Mouse (Mus musculus): ENCODE results near the gene Chmp2a. TPM values are rescaled to one million over a fixed set of nuclear protein-coding genes. Genes with fewer than 3 reads are reported as not detected.
A peak's percentile ranks its signal among the peaks of the same experiment; 100 is the strongest.
"Not testable (repeated sequence)": the region's sequence is repeated elsewhere in the genome, so short reads cannot be mapped to it uniquely, and the experiment has no call there.

Gene Chmp2a
- polyA plus RNA-seq (2012; rRNA removed): 116 and 142 TPM in 2 replicates

DNA sequence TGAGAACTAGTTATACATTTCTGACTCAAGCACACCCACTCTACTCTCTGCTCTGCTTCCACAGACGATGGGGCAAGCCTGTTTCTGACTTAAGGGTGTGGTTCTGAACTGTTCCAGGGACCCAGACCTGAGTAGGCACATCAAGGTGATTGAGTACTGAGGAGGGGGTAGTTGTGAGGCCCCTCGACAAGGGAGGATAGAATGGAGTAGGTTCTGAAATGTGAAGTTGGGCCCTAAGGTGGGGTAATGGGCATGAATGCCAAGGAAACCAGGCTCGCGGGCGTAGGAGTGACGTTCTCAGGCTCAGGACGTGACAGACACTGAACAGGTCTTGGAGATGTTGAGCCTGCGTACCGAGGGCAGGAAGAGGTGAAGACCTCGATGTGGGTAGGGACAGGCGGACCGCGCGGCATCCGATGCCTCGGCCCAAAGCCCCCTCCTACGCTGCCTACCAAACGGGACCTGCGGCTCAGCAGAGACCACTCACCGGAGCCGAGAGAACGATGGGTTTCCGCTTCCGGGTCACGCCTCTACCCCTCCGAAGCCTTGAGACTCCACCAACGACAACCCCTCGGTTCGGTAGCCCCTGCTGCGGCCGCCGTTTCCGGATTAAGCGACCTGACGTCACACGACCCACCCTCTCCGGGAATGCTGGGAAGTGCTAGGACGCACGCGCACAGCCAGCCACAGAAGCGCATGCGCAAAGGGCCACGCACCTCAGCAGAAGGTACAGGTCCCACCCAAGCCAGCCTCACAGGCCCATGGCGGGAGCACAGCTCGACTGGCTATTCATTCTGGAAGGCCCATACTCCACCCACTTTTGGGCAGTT, at the start of gene Chmp2a:
Chmp2a (minus strand) TSS at position 660 of the 830 bp plus-strand sequence.
- DNase-seq (ENCODE audit: low read depth): no peak

DNA sequence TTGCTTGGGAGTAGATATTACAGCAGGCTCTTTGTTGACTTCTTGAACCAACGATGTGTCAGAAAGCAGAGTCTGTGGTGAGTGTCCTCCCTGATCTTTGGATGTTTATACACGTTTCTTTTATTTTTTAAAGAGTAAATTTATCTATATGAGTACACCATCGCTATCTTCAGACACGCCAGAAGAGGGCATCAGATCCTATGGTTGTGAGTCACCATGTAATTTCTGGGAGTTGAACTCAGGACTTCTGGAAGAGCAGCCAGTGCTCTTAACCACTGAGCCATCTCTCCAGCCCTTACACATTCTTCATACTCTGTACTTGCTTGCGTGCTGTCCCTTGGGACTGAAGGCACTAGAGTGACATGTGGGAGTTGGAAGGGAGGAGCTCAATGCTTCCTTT, 37.7 kb upstream of the Chmp2a start:
- DNase-seq (ENCODE audit: low read depth): no peak

DNA sequence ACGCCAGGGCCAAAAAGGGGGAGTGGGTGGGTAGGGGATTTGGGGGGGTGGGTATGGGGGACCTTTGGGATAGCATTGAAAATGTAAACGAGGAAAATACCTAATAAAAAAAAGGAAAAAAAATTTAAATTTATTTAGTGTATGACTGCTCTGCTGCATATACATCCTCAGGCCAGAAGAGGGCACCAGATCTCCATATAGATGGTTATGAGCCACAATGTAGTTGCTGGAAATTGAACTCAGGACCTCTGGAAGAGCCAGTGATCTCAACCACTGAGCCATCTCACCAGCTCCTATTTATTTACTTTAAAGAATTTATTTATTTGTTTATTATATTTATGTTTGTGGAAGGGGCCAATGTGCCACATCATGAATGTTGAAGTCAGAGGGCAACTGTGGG, 28.8 kb upstream of the Chmp2a start:
- DNase-seq (ENCODE audit: low read depth): not testable (repeated sequence)

DNA sequence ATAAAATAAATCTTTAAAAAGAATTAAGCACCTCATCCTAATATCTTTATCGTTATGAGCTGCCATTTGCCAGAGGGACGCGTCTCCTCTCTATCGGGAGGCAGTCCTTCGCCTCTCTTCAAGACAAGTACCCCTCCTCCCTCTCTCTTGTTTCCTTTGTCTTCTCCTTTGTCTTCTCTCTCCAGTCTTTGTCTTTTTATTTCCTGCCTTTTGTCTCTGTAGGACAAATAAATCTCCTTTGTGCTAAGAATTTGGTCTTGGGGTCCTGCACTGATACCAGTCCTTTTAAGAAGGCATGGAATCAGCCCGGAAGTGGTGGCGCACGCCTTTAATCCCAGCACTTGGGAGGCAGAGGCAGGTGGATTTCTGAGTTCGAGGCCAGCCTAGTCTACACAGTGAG, 24.9 kb upstream of the Chmp2a start:
- no peak for DNase-seq (ENCODE audit: low read depth)

DNA sequence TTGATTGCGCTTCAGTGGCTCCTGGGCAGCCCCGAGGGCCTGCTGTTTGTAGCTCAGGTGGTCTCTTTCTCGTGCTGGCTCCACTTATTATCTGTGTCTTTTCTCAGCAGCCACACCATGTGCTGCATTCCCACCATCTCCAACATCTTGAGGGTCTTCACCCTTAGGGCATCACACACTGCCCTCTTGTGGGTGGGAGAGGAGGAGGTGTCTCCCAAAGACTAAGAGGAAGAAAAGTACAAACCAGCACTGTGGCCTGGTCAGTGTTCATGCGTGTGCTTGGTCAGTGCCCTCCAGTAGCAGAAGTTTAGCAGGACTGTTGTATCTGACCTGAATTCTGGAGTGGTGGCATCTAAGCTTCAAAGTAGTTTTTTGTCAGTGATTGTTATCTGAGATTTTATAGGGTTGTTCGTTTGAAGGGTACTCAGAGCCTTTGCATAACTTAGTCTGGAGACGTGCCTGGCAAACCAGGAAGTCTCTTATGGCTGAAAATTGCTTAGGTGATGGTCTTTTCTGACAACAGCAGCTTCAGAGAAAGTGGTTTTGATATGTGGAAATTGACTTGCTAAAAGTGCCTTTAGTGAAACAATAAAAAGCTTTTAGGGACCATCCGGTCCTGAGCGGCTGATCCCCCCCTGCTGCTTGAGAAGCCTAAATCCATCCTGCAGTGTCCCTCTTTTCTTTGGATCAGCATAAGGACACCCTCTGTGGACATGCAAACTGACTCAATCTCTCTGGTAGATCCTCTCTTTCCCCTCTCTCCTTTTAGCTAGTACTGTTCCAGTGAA, 22.5 kb upstream of the Chmp2a start:
- DNase-seq (ENCODE audit: low read depth): no peak

DNA sequence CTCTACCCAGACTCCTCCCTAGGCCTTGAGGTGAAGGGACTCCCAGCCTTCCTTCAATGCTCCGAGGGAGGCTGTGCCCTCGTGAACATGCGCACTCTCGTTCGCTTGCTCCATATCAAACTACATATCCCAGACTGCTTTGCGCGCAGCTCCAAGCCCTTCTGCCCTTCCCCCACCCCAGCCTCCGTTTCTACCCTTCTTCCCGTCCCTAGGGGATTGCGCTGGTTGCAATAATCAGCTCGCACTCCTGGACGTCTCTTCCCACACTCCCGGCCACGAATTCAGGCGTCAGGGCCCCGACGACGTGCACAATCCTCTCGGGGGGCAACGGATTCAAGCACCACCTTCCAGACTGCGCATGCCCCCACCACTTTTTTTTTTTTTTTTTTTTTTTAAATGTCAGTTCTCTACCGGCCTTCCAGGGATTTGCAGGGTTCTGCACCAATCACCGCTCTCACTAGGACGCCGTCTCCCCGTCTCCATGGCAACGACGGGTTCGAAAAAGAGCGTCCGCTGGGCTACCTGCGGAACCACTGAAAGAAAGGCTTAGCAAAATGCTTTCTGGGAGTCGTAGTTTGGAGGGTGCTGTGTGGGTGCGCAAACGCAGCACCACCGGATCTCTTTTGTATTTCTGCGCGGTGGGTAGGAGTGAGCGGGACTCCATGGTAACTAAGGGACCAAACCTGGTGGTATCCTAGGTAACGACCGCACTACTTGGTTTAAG, 19.8 kb upstream of the Chmp2a start, which contains the start of gene Mzf1:
Mzf1 (minus strand) TSS at position 478 of the 724 bp plus-strand sequence.
- peak; percentile 77 for DNase-seq (ENCODE audit: low read depth)

DNA sequence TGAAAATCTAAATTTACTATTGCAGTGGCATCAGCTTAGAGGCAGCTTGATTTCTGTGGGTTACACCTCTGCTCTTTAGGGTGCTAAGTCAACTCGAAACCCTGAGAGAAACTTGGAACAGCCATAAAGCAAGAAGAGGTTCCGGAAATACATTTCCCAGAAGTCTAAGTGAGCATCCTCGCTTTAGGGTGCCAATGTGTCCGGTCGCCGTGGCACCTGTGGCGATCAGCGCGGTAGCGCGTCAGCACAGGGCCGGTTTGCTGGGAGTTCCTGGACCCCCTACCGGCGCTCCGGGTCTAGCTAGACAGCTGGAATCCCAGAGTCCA, 19.3 kb upstream of the Chmp2a start:
- no peak for DNase-seq (ENCODE audit: low read depth)

DNA sequence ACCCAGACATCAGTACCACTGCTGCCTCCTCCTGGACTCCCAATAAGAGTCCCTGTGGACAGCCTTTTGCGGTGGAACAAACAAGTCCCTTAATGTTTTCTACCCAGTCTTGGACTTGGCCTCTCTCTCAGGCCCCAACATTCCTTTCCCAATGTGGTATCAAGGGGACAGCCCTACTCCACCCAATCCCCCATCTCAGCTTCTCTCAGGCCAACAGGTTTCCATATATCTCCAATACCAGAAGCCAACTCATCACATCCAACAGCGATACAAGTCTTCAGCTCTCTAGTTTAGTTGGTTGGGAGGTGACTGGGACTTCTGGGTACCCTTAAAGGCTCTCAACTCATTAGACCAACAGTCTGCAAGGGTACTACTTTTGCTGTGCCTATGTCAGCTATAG, 18.9 kb upstream of the Chmp2a start:
- no peak for DNase-seq (ENCODE audit: low read depth)

DNA sequence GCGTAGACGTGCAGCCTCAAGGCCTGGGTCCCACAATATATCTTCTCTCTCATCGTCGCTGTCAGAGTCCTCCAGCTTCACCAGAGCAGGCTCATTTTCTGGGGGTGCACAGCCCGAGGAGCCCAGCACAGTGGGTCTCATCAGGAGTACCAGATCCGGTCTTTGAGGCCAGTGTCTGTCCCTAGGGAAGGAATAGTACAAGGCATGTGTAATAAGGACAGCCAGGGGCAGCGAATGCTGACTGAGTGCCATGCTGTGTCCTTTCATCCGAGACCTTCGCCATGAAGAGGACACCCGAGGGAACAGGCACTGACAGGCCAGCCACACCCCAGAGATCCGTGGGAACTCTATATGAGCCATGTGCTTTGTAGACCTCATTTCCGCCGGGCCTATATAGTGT, 18.4 kb upstream of the Chmp2a start:
- no peak for DNase-seq (ENCODE audit: low read depth)

DNA sequence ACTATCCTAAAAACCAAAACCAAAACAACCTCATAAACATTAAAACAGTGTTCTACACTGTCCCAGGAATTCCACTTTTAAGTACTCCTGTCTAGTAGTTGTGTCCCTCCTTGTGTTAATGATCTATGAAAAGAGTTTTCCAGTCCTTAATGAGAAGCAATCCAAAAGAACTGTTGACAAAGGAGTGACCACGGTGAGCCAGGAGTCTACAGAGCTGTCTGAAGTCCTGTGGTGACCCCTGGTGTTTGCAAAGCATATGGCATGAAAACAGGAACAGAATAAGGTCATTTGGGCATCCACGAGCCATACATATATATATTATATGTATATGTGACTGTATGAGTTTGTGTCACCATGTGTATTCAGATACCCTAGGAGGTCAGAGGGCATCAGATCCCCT, 11.5 kb upstream of the Chmp2a start:
- DNase-seq (ENCODE audit: low read depth): no peak

DNA sequence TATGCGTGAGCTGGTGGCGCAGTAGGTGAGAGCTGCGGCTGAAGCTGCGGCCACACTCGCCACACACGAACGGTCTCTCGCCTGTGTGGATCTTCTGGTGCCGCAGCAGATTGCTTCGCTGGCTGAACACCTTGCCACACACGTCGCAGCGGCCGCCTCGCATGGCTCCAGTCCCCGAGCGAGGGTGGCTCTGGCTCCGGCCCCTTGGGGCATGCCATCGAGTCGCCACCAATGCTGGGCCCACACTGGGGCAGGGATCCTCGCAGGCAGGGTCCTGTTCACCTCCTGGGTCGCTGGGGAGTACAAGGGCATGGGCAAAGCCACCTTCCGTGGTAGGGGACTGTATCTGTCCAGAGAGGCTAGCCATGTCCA, 9.6 kb upstream of the Chmp2a start:
- no peak for DNase-seq (ENCODE audit: low read depth)

DNA sequence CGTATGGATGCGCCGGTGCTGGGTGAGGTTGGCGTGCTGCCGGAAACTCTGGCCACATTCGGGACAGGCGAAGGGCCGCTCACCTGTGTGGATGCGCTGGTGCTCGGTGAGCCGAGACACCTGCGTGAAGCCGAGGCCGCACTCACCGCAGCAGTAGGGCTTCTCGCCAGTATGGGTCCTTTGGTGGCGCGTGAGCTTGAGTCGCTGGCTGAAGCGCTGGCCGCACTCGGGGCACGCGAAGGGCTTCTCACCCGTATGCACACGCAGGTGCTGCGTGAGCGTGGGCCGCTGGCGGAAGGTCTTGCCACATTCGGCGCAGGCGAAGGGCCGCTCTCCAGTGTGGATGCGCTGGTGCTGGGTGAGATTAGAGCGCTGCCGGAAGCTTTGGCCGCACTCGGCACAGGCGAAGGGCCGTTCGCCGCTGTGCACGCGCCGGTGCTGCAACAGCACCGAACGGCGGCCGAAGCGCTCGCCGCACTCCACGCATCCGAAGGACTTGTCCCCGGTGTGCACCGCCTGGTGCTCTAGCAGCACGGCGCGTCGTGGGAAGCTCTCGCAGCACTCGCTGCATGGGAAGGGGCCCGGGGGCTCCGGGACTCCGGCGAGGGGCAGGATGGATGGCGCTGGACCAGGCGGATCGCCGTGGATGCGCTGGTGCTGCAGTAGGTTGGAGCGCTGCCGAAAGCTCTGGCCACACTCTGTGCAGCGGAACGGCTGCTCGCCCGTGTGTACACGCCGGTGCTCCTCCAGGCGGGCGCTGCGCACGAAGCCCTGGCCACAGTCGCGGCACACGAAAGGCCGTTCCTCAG, 9.0 kb upstream of the Chmp2a start:
- no peak for DNase-seq (ENCODE audit: low read depth)

DNA sequence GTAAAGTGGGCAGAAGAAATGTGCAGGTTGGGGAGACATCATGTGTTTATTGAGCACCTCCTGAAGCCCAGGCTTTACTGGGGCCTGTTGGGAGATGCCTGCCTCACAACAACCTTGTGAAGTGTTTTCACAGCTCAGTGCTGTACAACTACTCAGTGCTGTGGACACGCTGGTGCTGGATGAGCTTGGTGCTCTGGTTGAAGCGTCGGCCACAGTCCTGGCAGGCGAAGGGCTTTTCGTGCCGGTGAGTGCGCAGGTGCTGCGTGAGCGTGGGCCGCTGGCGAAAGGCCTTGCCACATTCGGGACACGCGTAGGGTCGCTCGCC, 8.5 kb upstream of the Chmp2a start:
- DNase-seq (ENCODE audit: low read depth): no peak

DNA sequence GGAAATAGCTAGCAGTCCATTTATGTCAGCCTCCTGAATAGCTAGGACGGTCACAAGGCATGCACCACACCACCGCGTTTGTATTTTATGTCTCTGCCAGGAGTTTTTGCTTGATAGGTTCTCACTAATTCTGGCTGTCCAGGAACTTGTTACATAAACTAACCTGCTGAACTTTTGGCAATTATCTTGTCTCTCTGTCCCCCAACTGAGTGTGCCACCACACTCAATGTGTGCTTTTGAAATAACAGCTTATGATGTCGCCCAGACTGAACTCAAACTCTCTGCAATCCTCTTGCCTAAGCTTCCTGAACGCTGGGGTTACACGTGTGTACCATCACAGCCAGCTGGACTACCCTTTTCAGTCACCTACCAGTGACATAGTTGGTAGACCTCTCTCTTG, 7.9 kb upstream of the Chmp2a start:
- no peak for DNase-seq (ENCODE audit: low read depth)

DNA sequence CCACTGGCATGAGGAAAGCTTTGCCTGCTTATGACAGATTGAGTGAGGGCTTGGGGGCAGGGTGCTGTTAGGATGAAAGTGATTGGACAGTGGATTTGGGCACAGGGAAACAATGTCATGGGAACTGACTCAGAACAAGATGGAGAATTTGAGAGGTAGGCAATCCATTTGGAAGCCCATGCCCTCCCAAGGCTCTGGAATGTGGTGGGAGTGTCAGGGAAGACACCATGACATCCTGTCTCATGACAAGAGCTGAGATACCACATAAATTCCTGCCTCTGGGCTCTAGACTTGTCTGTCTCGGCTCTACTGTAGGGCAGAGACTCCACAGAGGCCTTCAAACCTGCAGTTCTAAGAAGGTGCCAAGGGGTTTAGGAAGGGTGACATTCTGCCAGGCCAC, 6.6 kb upstream of the Chmp2a start:
- DNase-seq (ENCODE audit: low read depth): no peak

DNA sequence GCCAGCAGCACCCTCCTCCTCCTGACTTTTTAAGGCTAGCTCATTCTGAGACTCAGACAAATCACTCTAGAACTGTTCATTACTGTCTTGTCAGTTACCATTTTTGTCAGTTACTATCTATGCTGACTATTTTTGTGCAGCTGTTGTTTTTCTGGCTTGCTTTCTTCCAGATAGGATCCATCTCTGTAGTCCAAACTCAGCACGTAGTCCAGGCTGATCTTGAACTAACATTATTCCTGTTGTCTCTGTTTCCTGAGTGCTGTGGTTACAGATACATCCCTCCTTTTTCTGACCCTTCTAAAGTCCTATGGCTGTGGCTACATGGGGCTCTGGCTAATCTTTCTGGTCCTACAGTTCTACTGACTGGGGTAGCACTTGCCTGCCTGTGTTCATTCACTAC, 4.6 kb upstream of the Chmp2a start:
- no peak for DNase-seq (ENCODE audit: low read depth)

DNA sequence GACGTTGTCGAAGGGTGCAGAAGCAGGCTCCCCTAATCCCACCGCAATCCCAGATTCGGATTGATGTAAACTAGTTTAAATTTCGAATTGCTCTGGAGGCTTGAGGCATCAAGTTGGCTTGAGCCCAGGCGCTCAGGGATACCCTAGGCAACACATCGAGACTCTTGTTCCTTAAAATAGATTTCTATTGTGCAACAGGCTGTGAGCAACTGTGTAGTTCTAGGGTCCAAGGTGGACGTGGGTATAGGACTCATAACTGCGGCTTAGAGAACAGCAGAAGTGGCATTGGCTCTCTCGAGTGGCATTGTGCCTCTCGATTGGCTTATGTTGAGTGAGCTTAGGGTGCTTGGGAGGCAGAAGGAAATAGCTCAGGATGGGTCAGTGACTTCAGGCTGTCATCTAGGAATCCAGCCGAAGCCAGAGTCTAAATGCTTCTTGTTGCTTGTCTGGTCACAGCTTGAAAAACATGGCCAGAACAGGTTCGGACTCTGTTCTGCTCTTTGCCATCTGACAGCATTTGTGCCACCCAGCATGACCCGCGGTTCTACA, 4.1 kb upstream of the Chmp2a start:
- DNase-seq (ENCODE audit: low read depth): no peak

DNA sequence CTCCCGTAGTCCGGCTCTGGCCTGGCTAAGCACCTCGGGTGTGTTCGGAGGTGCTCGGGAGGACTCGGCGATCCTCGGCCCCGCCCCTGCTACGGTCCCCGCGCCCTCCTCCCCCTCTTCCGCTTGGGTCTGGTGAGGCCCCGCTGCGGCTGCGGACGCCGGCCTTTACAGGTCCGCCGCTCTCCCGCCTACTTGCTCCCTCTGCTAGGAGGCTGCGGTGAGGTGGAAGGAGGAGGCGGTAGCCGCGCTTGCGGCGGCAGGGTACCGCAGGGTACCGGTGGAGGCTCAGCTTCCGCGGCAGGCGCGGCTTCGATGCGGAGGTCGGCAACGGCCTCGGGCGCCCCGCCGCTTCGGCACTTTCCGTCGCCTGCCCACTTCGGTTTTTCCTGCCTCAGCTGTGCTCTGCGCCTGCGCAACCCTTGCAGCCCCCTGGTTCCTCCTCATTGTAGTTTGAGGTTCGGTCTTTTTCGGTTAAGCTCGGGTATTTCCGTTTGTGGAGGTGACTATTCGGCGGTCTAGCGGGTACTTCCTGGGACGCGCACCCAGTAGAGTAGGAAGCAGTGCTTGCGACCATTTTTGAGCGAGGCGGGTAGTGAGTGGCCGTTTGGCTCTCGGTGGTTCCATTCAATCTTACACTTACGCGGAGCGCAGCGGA, 3.4 kb upstream of the Chmp2a start, which contains the start of gene Ube2m:
Ube2m (minus strand) TSS at position 375 of the 655 bp plus-strand sequence.
- no peak for DNase-seq (ENCODE audit: low read depth)

DNA sequence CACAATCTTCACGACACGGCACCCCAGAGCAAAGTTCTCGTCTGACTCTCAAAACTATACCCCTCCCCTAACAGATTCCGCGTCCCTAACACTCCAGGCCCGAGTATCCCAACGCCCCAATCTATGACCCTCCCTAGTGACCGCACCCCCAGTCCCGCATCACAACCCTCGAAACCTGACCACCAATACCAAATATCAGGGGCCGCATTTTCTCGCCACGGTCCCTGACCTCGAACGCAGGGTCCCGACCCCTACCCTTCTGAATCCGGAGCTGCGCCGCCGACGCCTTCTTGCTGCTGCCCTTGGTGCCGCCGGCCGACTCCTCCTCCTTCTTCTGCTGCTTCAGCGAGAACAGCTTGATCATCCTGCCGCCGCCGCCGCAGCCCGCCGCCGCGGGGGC, 2.8 kb upstream of the Chmp2a start:
- no peak for DNase-seq (ENCODE audit: low read depth)

DNA sequence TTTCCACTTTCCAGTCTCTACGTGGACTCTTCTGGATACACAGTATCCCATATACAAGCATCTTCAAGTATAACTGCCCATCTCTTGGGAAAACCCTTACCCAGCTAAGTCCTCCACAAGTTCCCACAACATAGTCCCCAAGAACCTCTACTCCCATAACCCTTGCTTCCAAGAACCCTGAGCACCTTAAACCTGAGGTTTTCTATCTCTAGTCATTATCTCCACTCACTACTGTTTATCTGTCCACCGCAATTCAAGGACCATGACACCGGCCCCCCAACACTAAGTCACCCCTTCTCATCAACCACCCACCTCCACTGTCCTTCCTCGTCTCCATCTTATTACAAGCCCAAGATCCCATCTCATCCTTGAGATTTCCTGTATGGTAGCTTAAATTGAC, 2.2 kb upstream of the Chmp2a start:
- no peak for DNase-seq (ENCODE audit: low read depth)

All from gonadal fat pad, adult 2 months (tissue).